Mouse (Mus musculus): ENCODE data around the gene Dctn3. TPM values are rescaled to one million over a fixed set of nuclear protein-coding genes. Genes with fewer than 3 reads are reported as not detected.

Dctn3 gene
- polyA plus RNA-seq, 1 experiment from 2014 or later: 180 TPM

DNA sequence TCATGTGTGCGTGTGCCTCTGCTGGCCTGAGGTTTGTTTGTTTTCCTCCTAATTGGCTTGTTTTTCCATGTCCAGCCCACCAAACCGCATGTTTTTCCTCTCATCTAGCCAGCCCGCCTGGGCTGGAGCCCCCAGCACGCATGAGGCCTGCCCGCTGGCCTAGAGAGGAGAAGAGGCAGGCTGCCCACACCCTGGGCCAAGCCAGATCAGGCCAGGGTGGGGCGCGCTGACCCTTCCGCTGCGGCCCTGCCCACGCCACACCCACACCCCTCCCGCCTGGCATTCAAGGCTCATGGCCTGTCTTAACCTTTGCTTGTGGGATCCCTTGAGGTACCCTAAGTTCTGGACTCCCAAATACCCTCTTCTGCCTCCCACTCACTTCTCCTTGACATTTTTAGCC is 56.3 kb downstream of the Dctn3 start:
- peaks cover 2% of the 10 kb centered on the region; the same call in 1 of the 2 replicates for H3K36me3 ChIP-seq (ENCODE audit: control insufficient read depth, insufficient read depth, low read length)
- 80% methylated on average over 10 of the region's 11 CpGs for WGBS
- no peak overlapping the region for H3K27ac ChIP-seq (ENCODE audit: low read depth, low read length)
- no peaks in the 10 kb centered on the region for H3K27me3 ChIP-seq (ENCODE audit: control insufficient read depth, insufficient read depth, low read length)
- DNase-seq (ENCODE audit: low spot score) (no peak), ATAC-seq (ENCODE audit: insufficient read depth, low FRiP score, low TSS enrichment) (no peak)
- no peaks in the 10 kb centered on the region for H3K9me3 ChIP-seq (ENCODE audit: control insufficient read depth, low read length)
- peaks cover 38% of the 10 kb centered on the region for H3K4me1 ChIP-seq (ENCODE audit: control insufficient read depth, insufficient read depth, low read length)
- no peak overlapping the region; the same call in 1 of the 2 replicates for H3K9ac ChIP-seq (ENCODE audit: low read length)
- H3K4me2 ChIP-seq (ENCODE audit: low read depth): no peak overlapping the region
- H3K4me3 ChIP-seq (ENCODE audit: low read depth, low read length): no peak overlapping the region

DNA sequence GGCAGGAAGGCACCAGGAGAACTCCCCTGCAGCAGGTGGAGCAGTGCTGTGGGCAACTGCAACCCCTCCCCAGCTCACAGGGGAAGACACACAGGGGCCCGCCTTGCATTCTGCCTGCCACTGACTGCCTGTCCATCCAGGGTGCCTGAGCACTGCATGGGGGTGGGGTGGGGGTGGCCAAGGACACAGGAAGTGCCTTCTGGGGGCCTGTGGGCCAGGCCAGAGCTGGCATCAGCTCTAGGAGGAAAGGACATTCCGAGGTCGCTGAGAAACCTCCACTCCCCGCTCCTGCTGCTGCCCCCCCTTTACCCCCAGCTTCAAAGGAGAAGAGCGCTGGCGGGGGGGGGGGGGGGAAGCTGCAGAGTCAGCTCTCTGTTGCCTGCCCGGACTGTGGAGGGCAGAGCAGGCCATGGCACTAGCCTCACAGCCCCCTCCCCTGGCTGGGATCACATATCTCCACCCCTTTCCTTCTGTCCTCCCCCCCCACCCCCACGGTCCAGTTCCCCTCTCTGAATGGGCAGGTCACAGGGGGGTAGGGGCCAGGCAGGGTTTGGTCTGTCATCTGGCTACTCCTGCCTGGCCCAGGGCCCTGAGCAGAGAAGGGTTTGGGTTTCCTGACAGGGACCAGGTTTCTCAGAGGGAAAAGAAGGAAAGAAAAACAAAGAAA is 57.8 kb downstream of the Dctn3 start:
- Histone ChIP-seq H3K9ac (ENCODE audit: low read length) (0 out of 2 replicates have a peak overlapping the region, but pooled peaks have one; percentile 5), H3K27ac (ENCODE audit: low read depth, low read length) (peak overlapping the region; percentile 7; the same call in 1 of the 2 replicates), H3K9me3 (ENCODE audit: control insufficient read depth, low read length) (no peaks in the 10 kb centered on the region), H3K4me1 (ENCODE audit: control insufficient read depth, insufficient read depth, low read length) (peaks cover 51% of the 10 kb centered on the region), H3K27me3 (ENCODE audit: control insufficient read depth, insufficient read depth, low read length) (no peaks in the 10 kb centered on the region), H3K4me2 (ENCODE audit: low read depth) (no peak overlapping the region), H3K36me3 (ENCODE audit: control insufficient read depth, insufficient read depth, low read length) (peaks cover 2% of the 10 kb centered on the region; the same call in 1 of the 2 replicates), H3K4me3 (ENCODE audit: low read depth, low read length) (no peak overlapping the region)
- WGBS: 9% methylated on average over 5 of the region's 8 CpGs
- ATAC-seq (ENCODE audit: insufficient read depth, low FRiP score, low TSS enrichment) (no peak), DNase-seq (ENCODE audit: low spot score) (no peak)

Other genes with a start within 250 kb of the Dctn3 start
- gene AI464131, start 220.1 kb downstream of the Dctn3 start, polyA plus RNA-seq (2014; fragmentation: Nextera tagmentation; extraction: Ambion mirVana): 7.1 and 9.6 TPM in 2 replicates
- gene 1110017D15Rik, start 205.8 kb downstream of the Dctn3 start, polyA plus RNA-seq (2014; fragmentation: Nextera tagmentation; extraction: Ambion mirVana): 2.5 and 3.4 TPM in 2 replicates
- 10.2 and 11.6 TPM in 2 replicates for gene Fam219a, start 153.6 kb downstream of the Dctn3 start, polyA plus RNA-seq (2014; fragmentation: Nextera tagmentation; extraction: Ambion mirVana)
- gene Dnaic1, start 153.4 kb downstream of the Dctn3 start, polyA plus RNA-seq (2014; fragmentation: Nextera tagmentation; extraction: Ambion mirVana): 0.62 and 2.8 TPM in 2 replicates
- 36.9 and 43.3 TPM in 2 replicates for gene Enho, start 82.8 kb downstream of the Dctn3 start, polyA plus RNA-seq (2014; fragmentation: Nextera tagmentation; extraction: Ambion mirVana)
- 43.8 and 44.2 TPM in 2 replicates for gene Cntfr, start 26.1 kb downstream of the Dctn3 start, polyA plus RNA-seq (2014; fragmentation: Nextera tagmentation; extraction: Ambion mirVana)
- 65.9 and 82.1 TPM in 2 replicates for gene Il11ra1, start 23.2 kb downstream of the Dctn3 start, polyA plus RNA-seq (2014; fragmentation: Nextera tagmentation; extraction: Ambion mirVana)
- gene Rpp25l, start 9.6 kb downstream of the Dctn3 start, polyA plus RNA-seq (2014; fragmentation: Nextera tagmentation; extraction: Ambion mirVana): 80.4 and 81.2 TPM in 2 replicates
- gene Arid3c, start 8.0 kb upstream of the Dctn3 start, polyA plus RNA-seq (2014; fragmentation: Nextera tagmentation; extraction: Ambion mirVana): 1.2 and 2.0 TPM in 2 replicates
- gene Galt, start 32.1 kb upstream of the Dctn3 start, polyA plus RNA-seq (2014; fragmentation: Nextera tagmentation; extraction: Ambion mirVana): 22.7 and 25.3 TPM in 2 replicates
- 77.8 and 83.7 TPM in 2 replicates for gene Sigmar1, start 33.0 kb upstream of the Dctn3 start, polyA plus RNA-seq (2014; fragmentation: Nextera tagmentation; extraction: Ambion mirVana)
- gene Ccl27a, start 51.1 kb upstream of the Dctn3 start, polyA plus RNA-seq (2014; fragmentation: Nextera tagmentation; extraction: Ambion mirVana): 64.8 and 69.6 TPM in 2 replicates
- gene Gm21541, start 180.4 kb upstream of the Dctn3 start, polyA plus RNA-seq (2014; fragmentation: Nextera tagmentation; extraction: Ambion mirVana): not detected in 2 replicates
- gene Gm20878, start 218.4 kb upstream of the Dctn3 start, polyA plus RNA-seq (2014; fragmentation: Nextera tagmentation; extraction: Ambion mirVana): 1.6 and 2.1 TPM in 2 replicates
- not detected in 2 replicates for gene Fam205a4, start 242.9 kb upstream of the Dctn3 start, polyA plus RNA-seq (2014; fragmentation: Nextera tagmentation; extraction: Ambion mirVana)